Mouse (Mus musculus): Measurements from ENCODE around the gene Scamp3. TPM values are rescaled to one million over a fixed set of nuclear protein-coding genes. Genes with fewer than 3 reads are reported as not detected.

Gene Scamp3
- polyA plus RNA-seq, 1 experiment from 2014 or later: 108 TPM

GRCm38 (mm10) chr3:89183058-89183958 lies 6.0 kb downstream of the Scamp3 start, which contains the start of gene Fam189b:
Fam189b (plus strand) TSS chr3:89183143.
- peaks cover 4% of the 10 kb centered on the region; the same call in 1 of the 2 replicates for H3K27me3 ChIP-seq
- ATAC-seq (ENCODE audit: insufficient number of reproducible peaks, insufficient read depth, low FRiP score, low TSS enrichment): peak; percentile 87
- H3K27ac ChIP-seq: peak within 1 kb of the TSS; percentile 83
- peak within 1 kb of the TSS; percentile 86 for H3K9ac ChIP-seq
- peaks cover 33% of the 10 kb centered on the region for H3K4me1 ChIP-seq
- H3K4me2 ChIP-seq (replicated peaks): peak within 1 kb of the TSS; percentile 94
- H3K9me3 ChIP-seq: no peaks in the 10 kb centered on the region
- 5% methylated on average over 39 of the region's 39 CpGs for WGBS
- H3K4me3 ChIP-seq: peak within 1 kb of the TSS; percentile 63
- H3K36me3 ChIP-seq: peaks cover 46% of the 10 kb centered on the region

- Histone ChIP-seq H3K4me1 (peaks cover 26% of the 10 kb centered on the region), H3K9ac (peak overlapping the region; percentile 86), H3K4me3 (peak overlapping the region; percentile 63), H3K9me3 (no peaks in the 10 kb centered on the region), H3K36me3 (peaks cover 52% of the 10 kb centered on the region), H3K4me2 (replicated peaks) (peak overlapping the region; percentile 94), H3K27me3 (peaks cover 4% of the 10 kb centered on the region; the same call in 1 of the 2 replicates), H3K27ac (peak overlapping the region; percentile 83)
- WGBS: 85% methylated on average over 6 of the region's 6 CpGs
- no peak for ATAC-seq (ENCODE audit: insufficient number of reproducible peaks, insufficient read depth, low FRiP score, low TSS enrichment)
Measured at GRCm38 (mm10) chr3:89183959-89184315, 6.7 kb downstream of the Scamp3 start.

GRCm38 (mm10) chr3:89187197-89187596 lies 9.9 kb downstream of the Scamp3 start:
- no peak overlapping the region for H3K4me2 ChIP-seq (replicated peaks)
- no peak for ATAC-seq (ENCODE audit: insufficient number of reproducible peaks, insufficient read depth, low FRiP score, low TSS enrichment)
- H3K9me3 ChIP-seq: no peaks in the 10 kb centered on the region
- H3K27me3 ChIP-seq: peaks cover 4% of the 10 kb centered on the region; the same call in 1 of the 2 replicates
- no peak overlapping the region for H3K27ac ChIP-seq
- H3K4me1 ChIP-seq: peaks cover 25% of the 10 kb centered on the region
- no peak overlapping the region for H3K4me3 ChIP-seq
- WGBS: 35% methylated on average over 23 of the region's 23 CpGs
- 0 out of 2 replicates have a peak overlapping the region, but pooled peaks have one; percentile 12 for H3K9ac ChIP-seq
- peaks cover 22% of the 10 kb centered on the region for H3K36me3 ChIP-seq

GRCm38 (mm10) chr3:89187690-89188477 lies 10.6 kb downstream of the Scamp3 start:
- H3K4me2 ChIP-seq (replicated peaks): no peak overlapping the region
- ATAC-seq (ENCODE audit: insufficient number of reproducible peaks, insufficient read depth, low FRiP score, low TSS enrichment): no peak
- H3K27me3 ChIP-seq: peaks cover 4% of the 10 kb centered on the region; the same call in 1 of the 2 replicates
- peaks cover 25% of the 10 kb centered on the region for H3K4me1 ChIP-seq
- WGBS: 71% methylated on average over 18 of the region's 18 CpGs
- H3K27ac ChIP-seq: no peak overlapping the region
- no peak overlapping the region for H3K9ac ChIP-seq
- no peaks in the 10 kb centered on the region for H3K9me3 ChIP-seq
- peaks cover 21% of the 10 kb centered on the region for H3K36me3 ChIP-seq
- H3K4me3 ChIP-seq: no peak overlapping the region

- H3K9ac ChIP-seq: no peak overlapping the region
- no peaks in the 10 kb centered on the region for H3K9me3 ChIP-seq
- H3K27ac ChIP-seq: no peak overlapping the region
- WGBS: 51% methylated on average over 12 of the region's 12 CpGs
- peaks cover 21% of the 10 kb centered on the region for H3K36me3 ChIP-seq
- ATAC-seq (ENCODE audit: insufficient number of reproducible peaks, insufficient read depth, low FRiP score, low TSS enrichment): no peak
- peaks cover 24% of the 10 kb centered on the region for H3K4me1 ChIP-seq
- no peak overlapping the region for H3K4me2 ChIP-seq (replicated peaks)
- peaks cover 4% of the 10 kb centered on the region; the same call in 1 of the 2 replicates for H3K27me3 ChIP-seq
- no peak overlapping the region for H3K4me3 ChIP-seq
Measured at GRCm38 (mm10) chr3:89188478-89188875, 11.2 kb downstream of the Scamp3 start.

- no peak overlapping the region for H3K4me2 ChIP-seq (replicated peaks)
- no peak overlapping the region for H3K9ac ChIP-seq
- no peak overlapping the region for H3K4me3 ChIP-seq
- peaks cover 21% of the 10 kb centered on the region for H3K36me3 ChIP-seq
- H3K27me3 ChIP-seq: peaks cover 4% of the 10 kb centered on the region; the same call in 1 of the 2 replicates
- no peaks in the 10 kb centered on the region for H3K9me3 ChIP-seq
- no peak overlapping the region for H3K27ac ChIP-seq
- WGBS: 83% methylated on average over 8 of the region's 8 CpGs
- no peak for ATAC-seq (ENCODE audit: insufficient number of reproducible peaks, insufficient read depth, low FRiP score, low TSS enrichment)
- H3K4me1 ChIP-seq: peaks cover 6% of the 10 kb centered on the region
Measured at GRCm38 (mm10) chr3:89190436-89190835, 13.2 kb downstream of the Scamp3 start.

GRCm38 (mm10) chr3:89193351-89193750 lies 16.1 kb downstream of the Scamp3 start:
- no peak overlapping the region for H3K9ac ChIP-seq
- peaks cover 8% of the 10 kb centered on the region for H3K36me3 ChIP-seq
- no peak overlapping the region for H3K27ac ChIP-seq
- H3K4me2 ChIP-seq (replicated peaks): no peak overlapping the region
- no peaks in the 10 kb centered on the region for H3K9me3 ChIP-seq
- 81% methylated on average over 1 of the region's 1 CpGs for WGBS
- ATAC-seq (ENCODE audit: insufficient number of reproducible peaks, insufficient read depth, low FRiP score, low TSS enrichment): no peak
- H3K4me3 ChIP-seq: no peak overlapping the region
- H3K4me1 ChIP-seq: peaks cover 9% of the 10 kb centered on the region
- H3K27me3 ChIP-seq: no peaks in the 10 kb centered on the region

- WGBS: 95% methylated on average over 2 of the region's 2 CpGs
Measured at GRCm38 (mm10) chr3:89193853-89194252, 16.6 kb downstream of the Scamp3 start.

GRCm38 (mm10) chr3:89195979-89196877 lies 19.0 kb downstream of the Scamp3 start:
- H3K27ac ChIP-seq: peak overlapping the region; percentile 80
- H3K4me2 ChIP-seq (replicated peaks): peak overlapping the region; percentile 53
- peak overlapping the region; percentile 38 for H3K4me3 ChIP-seq
- ATAC-seq (ENCODE audit: insufficient number of reproducible peaks, insufficient read depth, low FRiP score, low TSS enrichment): peak; percentile 93
- peak overlapping the region; percentile 50 for H3K9ac ChIP-seq
- no peaks in the 10 kb centered on the region for H3K27me3 ChIP-seq
- no peaks in the 10 kb centered on the region for H3K36me3 ChIP-seq
- H3K4me1 ChIP-seq: peaks cover 9% of the 10 kb centered on the region
- H3K9me3 ChIP-seq: no peaks in the 10 kb centered on the region
- WGBS: 6% methylated on average over 33 of the region's 33 CpGs

More at GRCm38 (mm10) chr3:89193853-89194252, 16.6 kb downstream of the Scamp3 start:
- no peaks in the 10 kb centered on the region for H3K27me3 ChIP-seq
- H3K4me3 ChIP-seq: no peak overlapping the region
- no peak overlapping the region for H3K9ac ChIP-seq
- no peak overlapping the region for H3K4me2 ChIP-seq (replicated peaks)
- peaks cover 3% of the 10 kb centered on the region; the same call in 1 of the 2 replicates for H3K36me3 ChIP-seq
- no peaks in the 10 kb centered on the region for H3K9me3 ChIP-seq
- peaks cover 9% of the 10 kb centered on the region for H3K4me1 ChIP-seq
- no peak overlapping the region for H3K27ac ChIP-seq
- ATAC-seq (ENCODE audit: insufficient number of reproducible peaks, insufficient read depth, low FRiP score, low TSS enrichment): no peak

GRCm38 (mm10) chr3:89199839-89200238 lies 22.6 kb downstream of the Scamp3 start:
- no peak overlapping the region for H3K4me3 ChIP-seq
- no peak overlapping the region for H3K27ac ChIP-seq
- no peaks in the 10 kb centered on the region for H3K9me3 ChIP-seq
- WGBS: 74% methylated on average over 3 of the region's 3 CpGs
- no peak for ATAC-seq (ENCODE audit: insufficient number of reproducible peaks, insufficient read depth, low FRiP score, low TSS enrichment)
- H3K36me3 ChIP-seq: 0 out of 2 replicates have a peak, but pooled peaks cover 1% of the 10 kb centered on the region
- H3K4me2 ChIP-seq (replicated peaks): no peak overlapping the region
- peaks cover 13% of the 10 kb centered on the region for H3K4me1 ChIP-seq
- H3K27me3 ChIP-seq: no peaks in the 10 kb centered on the region
- no peak overlapping the region for H3K9ac ChIP-seq

All from embryonic facial prominence, embryonic 12.5 days (tissue).